Comparison of ENCODE assay signal across 8 mouse cellular contexts in the genomic region with DNA sequence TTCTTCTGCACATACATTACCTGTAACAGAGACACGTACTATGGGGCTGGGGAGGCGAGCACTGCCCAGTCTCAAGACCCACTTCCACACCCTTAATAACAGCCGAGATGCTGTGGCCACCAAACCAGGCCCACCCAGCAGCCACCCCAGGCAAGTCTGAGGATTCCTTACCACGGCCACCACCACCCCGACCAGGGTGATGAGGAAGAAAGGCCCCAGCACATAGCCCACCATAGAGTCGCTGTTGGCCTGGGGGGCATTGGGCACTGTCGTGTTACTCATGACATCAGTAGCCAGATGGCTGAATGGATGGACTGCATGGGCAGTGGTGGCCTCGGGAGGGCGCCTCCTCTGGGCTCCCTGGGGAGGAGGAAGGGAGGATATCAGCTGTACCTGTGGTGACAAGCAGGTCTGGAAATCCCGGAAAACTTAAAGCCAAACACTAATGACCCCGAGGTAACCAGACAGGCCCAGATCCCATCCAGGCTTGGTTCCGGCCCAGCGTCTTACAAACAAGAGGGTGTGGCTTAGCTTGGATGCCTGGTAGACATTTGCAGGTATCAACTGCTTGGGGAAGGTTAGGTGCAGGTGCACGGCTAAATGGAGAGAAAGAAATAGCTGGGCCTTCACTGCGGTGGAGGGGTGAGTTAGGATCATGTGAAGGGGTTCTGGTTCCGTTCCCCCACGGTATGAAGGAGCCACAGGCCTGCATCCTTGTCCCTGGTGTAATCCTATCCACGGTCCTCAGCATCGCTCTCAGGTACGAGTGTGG. TPM values are rescaled to one million over a fixed set of nuclear protein-coding genes. Genes with fewer than 3 reads are reported as not detected.
DNase-seq lines count a peak whose midpoint lies in the region; ATAC-seq lines count a peak whose summit lies in the region.

No protein-coding gene starts in this region.

- H3K4me3 ChIP-seq in heart, embryonic 10.5 days: peak overlapping the region; percentile 78
- peak overlapping the region; percentile 57 for H3K4me3 ChIP-seq in embryonic facial prominence, embryonic 12.5 days
- H3K4me3 ChIP-seq in kidney, embryonic 14.5 days (ENCODE audit: low read length): peak overlapping the region; percentile 58
- H3K4me3 ChIP-seq in midbrain, embryonic 15.5 days: peak overlapping the region; percentile 78

- H3K27me3 ChIP-seq in heart, embryonic 10.5 days (ENCODE audit: insufficient read depth, poor library complexity, severe bottlenecking): no peaks in the 10 kb centered on the region
- H3K27me3 ChIP-seq in embryonic facial prominence, embryonic 12.5 days: no peaks in the 10 kb centered on the region
- H3K27me3 ChIP-seq in kidney, embryonic 14.5 days (ENCODE audit: control insufficient read depth, insufficient read depth, low read length): no peaks in the 10 kb centered on the region
- H3K27me3 ChIP-seq in midbrain, embryonic 15.5 days (replicated peaks): no peaks in the 10 kb centered on the region

- intact Hi-C loops in heart, postnatal 14 days (cut with DNase I): loop anchor here (2.0 to 10.0 kb wide), 2 partner anchors 66 to 200 kb away; no protein-coding TSS in a partner anchor

- peak overlapping the region; percentile 87 for H3K27ac ChIP-seq in heart, embryonic 10.5 days
- H3K27ac ChIP-seq in embryonic facial prominence, embryonic 12.5 days: no peak overlapping the region; the same call in 1 of the 2 replicates
- H3K27ac ChIP-seq in kidney, embryonic 14.5 days (ENCODE audit: low read depth, low read length): no peak overlapping the region
- peak overlapping the region; percentile 71; the same call in 1 of the 2 replicates for H3K27ac ChIP-seq in midbrain, embryonic 15.5 days

- ATAC-seq in CD4-positive, CD25-positive, alpha-beta regulatory T cell, adult 4 months: peak; percentile 8
- ATAC-seq in embryonic facial prominence, embryonic 12.5 days (ENCODE audit: insufficient number of reproducible peaks, insufficient read depth, low FRiP score, low TSS enrichment): 0 out of 2 replicates have a peak, but pooled peaks have one; percentile 0
- ATAC-seq in kidney, embryonic 14.5 days (ENCODE audit: low FRiP score, low TSS enrichment): no peak
- no peak for ATAC-seq in midbrain, embryonic 15.5 days (replicated peaks)
- ATAC-seq in erythroid progenitor cell, adult 5-6 weeks (replicated peaks; ENCODE audit: low FRiP score, poor library complexity, severe bottlenecking): no peak

- peaks cover 31% of the 10 kb centered on the region for H3K36me3 ChIP-seq in heart, embryonic 10.5 days
- H3K36me3 ChIP-seq in embryonic facial prominence, embryonic 12.5 days: peaks cover 12% of the 10 kb centered on the region; the same call in 1 of the 2 replicates
- H3K36me3 ChIP-seq in kidney, embryonic 14.5 days (ENCODE audit: control insufficient read depth, insufficient read depth, low read length): peaks cover 21% of the 10 kb centered on the region; the same call in 1 of the 2 replicates
- H3K36me3 ChIP-seq in midbrain, embryonic 15.5 days (replicated peaks): no peaks in the 10 kb centered on the region

- peak overlapping the region; percentile 57 for H3K9ac ChIP-seq in embryonic facial prominence, embryonic 12.5 days
- peak overlapping the region; percentile 53 for H3K9ac ChIP-seq in kidney, embryonic 14.5 days (ENCODE audit: low read depth, low read length)
- H3K9ac ChIP-seq in midbrain, embryonic 15.5 days: peak overlapping the region; percentile 73

- H3K4me1 ChIP-seq in heart, embryonic 10.5 days: peaks cover 69% of the 10 kb centered on the region
- peaks cover 24% of the 10 kb centered on the region for H3K4me1 ChIP-seq in embryonic facial prominence, embryonic 12.5 days
- peaks cover 8% of the 10 kb centered on the region for H3K4me1 ChIP-seq in kidney, embryonic 14.5 days (ENCODE audit: control insufficient read depth, insufficient read depth, low read length)
- peaks cover 31% of the 10 kb centered on the region for H3K4me1 ChIP-seq in midbrain, embryonic 15.5 days

- 12% methylated on average over 20 of the region's 20 CpGs for WGBS in heart, embryonic 10.5 days
- 14% methylated on average over 20 of the region's 20 CpGs for WGBS in embryonic facial prominence, embryonic 12.5 days
- WGBS in kidney, embryonic 14.5 days: 15% methylated on average over 20 of the region's 20 CpGs
- 13% methylated on average over 20 of the region's 20 CpGs for WGBS in midbrain, embryonic 15.5 days

- DNase-seq in heart, embryonic 10.5 days (ENCODE audit: low spot score): no peak
- no peak for DNase-seq in heart, postnatal 14 days
- no peak for DNase-seq in layer of hippocampus, postnatal 36 days

- no peaks in the 10 kb centered on the region for H3K9me3 ChIP-seq in heart, embryonic 10.5 days
- no peaks in the 10 kb centered on the region for H3K9me3 ChIP-seq in embryonic facial prominence, embryonic 12.5 days
- H3K9me3 ChIP-seq in kidney, embryonic 14.5 days (ENCODE audit: control insufficient read depth, low read length): no peaks in the 10 kb centered on the region
- no peaks in the 10 kb centered on the region for H3K9me3 ChIP-seq in midbrain, embryonic 15.5 days

- peak overlapping the region; percentile 84 for H3K4me2 ChIP-seq in embryonic facial prominence, embryonic 12.5 days (replicated peaks)
- peak overlapping the region; percentile 88 for H3K4me2 ChIP-seq in kidney, embryonic 14.5 days (replicated peaks; ENCODE audit: low read depth, low read length)
- peak overlapping the region; percentile 93 for H3K4me2 ChIP-seq in midbrain, embryonic 15.5 days

RNA-seq across cellular contexts. Expression of a gene that starts 1.0 kb away (rescaled TPM):
- 19.7 and 21.0 TPM in 2 replicates for polyA plus RNA-seq in heart, embryonic 10.5 days (2016; fragmentation: Nextera tagmentation; extraction: Ambion mirVana)
- total RNA-seq in heart, postnatal 14 days (2021): 10 to 100 TPM in 1 of 2 experiments, 1 to 10 TPM in 1; 10.0 to 10.4 TPM
- polyA plus RNA-seq in CD4-positive, CD25-positive, alpha-beta regulatory T cell, adult 4 months (2017; shearing (Covaris generic)): 100 to 1,000 TPM; 106 to 112 TPM
- 18.2 and 20.3 TPM in 2 replicates for polyA plus RNA-seq in embryonic facial prominence, embryonic 12.5 days (2016; fragmentation: Nextera tagmentation; extraction: Ambion mirVana)
- 17.4 and 22.3 TPM in 2 replicates for polyA plus RNA-seq in kidney, embryonic 14.5 days (2014; fragmentation: Nextera tagmentation; extraction: Ambion mirVana)
- 57.0 and 59.5 TPM in 2 replicates for polyA plus RNA-seq in midbrain, embryonic 15.5 days (2015; fragmentation: Nextera tagmentation; extraction: Ambion mirVana)
- 10 to 100 TPM; 62.6 to 63.9 TPM for total RNA-seq in layer of hippocampus, postnatal 36 days (2021)
- total RNA-seq in erythroid progenitor cell, adult 5-6 weeks (2015; ENCODE audit: low replicate concordance): 2.9 and 6.8 TPM in 2 replicates
- total RNA-seq in erythroid progenitor cell, adult 5-6 weeks (2017; ENCODE audit: low replicate concordance): 3.1 and 14.1 TPM in 2 replicates

RNA-seq across cellular contexts. Expression of a gene that starts 8.3 kb away (rescaled TPM):
- polyA plus RNA-seq in heart, embryonic 10.5 days (2016; fragmentation: Nextera tagmentation; extraction: Ambion mirVana): 438 and 609 TPM in 2 replicates
- total RNA-seq in heart, postnatal 14 days (2021): 10 to 100 TPM; 37.1 to 38.2 TPM
- polyA plus RNA-seq in CD4-positive, CD25-positive, alpha-beta regulatory T cell, adult 4 months (2017; shearing (Covaris generic)): 10 to 100 TPM; 82.7 to 84.0 TPM
- polyA plus RNA-seq in embryonic facial prominence, embryonic 12.5 days (2016; fragmentation: Nextera tagmentation; extraction: Ambion mirVana): 236 and 247 TPM in 2 replicates
- 351 and 355 TPM in 2 replicates for polyA plus RNA-seq in kidney, embryonic 14.5 days (2014; fragmentation: Nextera tagmentation; extraction: Ambion mirVana)
- 138 and 141 TPM in 2 replicates for polyA plus RNA-seq in midbrain, embryonic 15.5 days (2015; fragmentation: Nextera tagmentation; extraction: Ambion mirVana)
- total RNA-seq in layer of hippocampus, postnatal 36 days (2021): 10 to 100 TPM; 35.2 to 36.0 TPM
- 40.7 and 57.7 TPM in 2 replicates for total RNA-seq in erythroid progenitor cell, adult 5-6 weeks (2015; ENCODE audit: low replicate concordance)
- 21.2 and 30.6 TPM in 2 replicates for total RNA-seq in erythroid progenitor cell, adult 5-6 weeks (2017; ENCODE audit: low replicate concordance)

RNA-seq across cellular contexts. Expression of a gene that starts 43.4 kb away (rescaled TPM):
- 0.02 and 0.34 TPM in 2 replicates for polyA plus RNA-seq in heart, embryonic 10.5 days (2016; fragmentation: Nextera tagmentation; extraction: Ambion mirVana)
- under 1 TPM; 0.15 to 0.19 TPM for total RNA-seq in heart, postnatal 14 days (2021)
- polyA plus RNA-seq in CD4-positive, CD25-positive, alpha-beta regulatory T cell, adult 4 months (2017; shearing (Covaris generic)): not detected
- 0.68 and 0.73 TPM in 2 replicates for polyA plus RNA-seq in embryonic facial prominence, embryonic 12.5 days (2016; fragmentation: Nextera tagmentation; extraction: Ambion mirVana)
- polyA plus RNA-seq in kidney, embryonic 14.5 days (2014; fragmentation: Nextera tagmentation; extraction: Ambion mirVana): 0.50 and 1.6 TPM in 2 replicates
- polyA plus RNA-seq in midbrain, embryonic 15.5 days (2015; fragmentation: Nextera tagmentation; extraction: Ambion mirVana): 10.7 and 10.9 TPM in 2 replicates
- 1 to 10 TPM; 8.9 to 9.6 TPM for total RNA-seq in layer of hippocampus, postnatal 36 days (2021)
- not detected in 2 replicates for total RNA-seq in erythroid progenitor cell, adult 5-6 weeks (2015; ENCODE audit: low replicate concordance)
- total RNA-seq in erythroid progenitor cell, adult 5-6 weeks (2017; ENCODE audit: low replicate concordance): not detected in 2 replicates

RNA-seq across cellular contexts. Expression of a gene that starts 58.7 kb away (rescaled TPM):
- 89.7 and 107 TPM in 2 replicates for polyA plus RNA-seq in heart, embryonic 10.5 days (2016; fragmentation: Nextera tagmentation; extraction: Ambion mirVana)
- total RNA-seq in heart, postnatal 14 days (2021): 100 to 1,000 TPM; 320 to 341 TPM
- polyA plus RNA-seq in CD4-positive, CD25-positive, alpha-beta regulatory T cell, adult 4 months (2017; shearing (Covaris generic)): 10 to 100 TPM; 14.5 to 27.5 TPM
- polyA plus RNA-seq in embryonic facial prominence, embryonic 12.5 days (2016; fragmentation: Nextera tagmentation; extraction: Ambion mirVana): 135 and 137 TPM in 2 replicates
- 32.2 and 74.9 TPM in 2 replicates for polyA plus RNA-seq in kidney, embryonic 14.5 days (2014; fragmentation: Nextera tagmentation; extraction: Ambion mirVana)
- polyA plus RNA-seq in midbrain, embryonic 15.5 days (2015; fragmentation: Nextera tagmentation; extraction: Ambion mirVana): 251 and 274 TPM in 2 replicates
- 100 to 1,000 TPM; 564 to 566 TPM for total RNA-seq in layer of hippocampus, postnatal 36 days (2021)
- total RNA-seq in erythroid progenitor cell, adult 5-6 weeks (2015; ENCODE audit: low replicate concordance): 11.3 and 21.6 TPM in 2 replicates
- 20.7 and 43.1 TPM in 2 replicates for total RNA-seq in erythroid progenitor cell, adult 5-6 weeks (2017; ENCODE audit: low replicate concordance)

Comparison
In these comparisons a context has a peak if more than half of its experiments do, and no peak if none do; other contexts are left out.
1. H3K27ac ChIP-seq: peak in heart, embryonic 10.5 days (single experiment) and midbrain, embryonic 15.5 days (single experiment); none in embryonic facial prominence, embryonic 12.5 days (single experiment) and kidney, embryonic 14.5 days (single experiment).
2. ATAC-seq: peak in CD4-positive, CD25-positive, alpha-beta regulatory T cell, adult 4 months (single experiment) and embryonic facial prominence, embryonic 12.5 days (single experiment); none in kidney, embryonic 14.5 days (single experiment), midbrain, embryonic 15.5 days (single experiment) and erythroid progenitor cell, adult 5-6 weeks (single experiment).
3. Peak in every context shown above with its lines, with median percentiles within 50 percentile points of each other: H3K4me3 ChIP-seq, H3K4me2 ChIP-seq and H3K9ac ChIP-seq.